Mouse (Mus musculus) layer of hippocampus, adult 9-10 months (tissue): ENCODE data around the gene Zdhhc18.

Experiments
- DNase-seq: peaks from one replicate; pipeline ENCODE4 v3.0.0; 2022; ENCODE audit warnings: low spot score

Zdhhc18 gene

GRCm38 (mm10) chr4:133630326-133630920 lies 19.5 kb downstream of the Zdhhc18 start:
- no peak for DNase-seq

- DNase-seq, result no peak
Observed at GRCm38 (mm10) chr4:133629191-133629590, 20.8 kb downstream of the Zdhhc18 start.

DNA sequence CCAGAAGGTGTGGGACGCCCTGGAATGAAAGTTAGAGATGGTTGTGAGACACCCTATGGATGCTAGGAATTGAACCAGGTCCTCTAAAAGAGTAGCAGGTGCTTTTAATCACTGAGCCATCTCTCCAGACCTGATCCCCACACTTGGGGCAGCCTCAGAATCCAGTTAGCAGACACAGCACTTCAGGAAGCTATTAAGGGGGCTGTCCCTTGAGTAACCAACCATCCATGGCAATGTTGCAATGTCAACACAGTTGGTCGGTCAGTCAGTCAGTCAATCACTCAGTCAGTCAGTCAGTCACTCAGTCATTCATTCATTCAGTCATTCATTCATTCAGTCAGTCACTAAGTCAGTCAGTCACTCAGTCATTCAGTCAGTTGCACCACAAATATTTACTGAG lies 21.4 kb downstream of the Zdhhc18 start:
- DNase-seq, result no peak

GRCm38 (mm10) chr4:133627039-133627438 lies 22.9 kb downstream of the Zdhhc18 start:
- no peak for DNase-seq

DNA sequence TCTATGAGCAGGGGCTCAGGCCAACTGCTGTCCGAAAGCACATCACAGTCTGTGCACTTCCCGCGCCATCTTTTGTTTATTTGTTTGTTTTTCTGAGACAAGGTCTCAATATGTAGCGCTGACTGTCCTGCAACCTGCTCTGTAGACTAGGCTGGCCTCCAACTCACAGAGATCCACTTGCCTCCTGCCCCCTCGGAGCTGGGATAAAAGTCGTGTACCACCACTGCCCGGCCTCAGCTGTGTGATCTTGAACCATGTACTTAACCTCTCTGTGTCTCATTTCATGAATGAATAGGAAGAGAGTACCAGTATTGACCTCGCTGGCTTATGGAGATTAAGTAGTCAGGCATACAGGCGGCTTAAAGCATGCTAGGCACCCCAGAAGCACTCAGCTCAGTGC lies 23.3 kb downstream of the Zdhhc18 start:
- no peak for DNase-seq

DNA sequence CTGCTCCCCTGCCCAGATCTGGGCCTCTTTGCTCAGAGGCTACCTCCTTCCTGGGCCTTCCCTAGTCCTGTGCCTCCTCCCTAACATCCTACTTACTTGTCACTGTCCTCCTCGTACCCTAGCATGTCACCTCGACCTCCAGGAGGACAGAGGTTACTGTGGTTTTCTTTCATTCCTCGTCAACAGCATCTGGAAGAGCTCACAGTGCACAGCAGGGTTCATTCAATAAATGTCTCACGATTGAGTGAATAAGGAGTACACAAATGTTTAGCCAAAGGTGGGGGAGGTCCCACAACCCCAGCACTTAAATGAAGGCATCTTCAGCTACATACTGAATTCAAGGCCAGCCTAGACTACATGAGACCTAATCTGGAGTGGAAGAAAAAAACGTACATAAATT lies 23.7 kb downstream of the Zdhhc18 start:
- no peak for DNase-seq

GRCm38 (mm10) chr4:133625621-133626071 lies 24.3 kb downstream of the Zdhhc18 start:
- no peak for DNase-seq

GRCm38 (mm10) chr4:133624830-133625229 lies 25.1 kb downstream of the Zdhhc18 start:
- DNase-seq, result no peak

DNA sequence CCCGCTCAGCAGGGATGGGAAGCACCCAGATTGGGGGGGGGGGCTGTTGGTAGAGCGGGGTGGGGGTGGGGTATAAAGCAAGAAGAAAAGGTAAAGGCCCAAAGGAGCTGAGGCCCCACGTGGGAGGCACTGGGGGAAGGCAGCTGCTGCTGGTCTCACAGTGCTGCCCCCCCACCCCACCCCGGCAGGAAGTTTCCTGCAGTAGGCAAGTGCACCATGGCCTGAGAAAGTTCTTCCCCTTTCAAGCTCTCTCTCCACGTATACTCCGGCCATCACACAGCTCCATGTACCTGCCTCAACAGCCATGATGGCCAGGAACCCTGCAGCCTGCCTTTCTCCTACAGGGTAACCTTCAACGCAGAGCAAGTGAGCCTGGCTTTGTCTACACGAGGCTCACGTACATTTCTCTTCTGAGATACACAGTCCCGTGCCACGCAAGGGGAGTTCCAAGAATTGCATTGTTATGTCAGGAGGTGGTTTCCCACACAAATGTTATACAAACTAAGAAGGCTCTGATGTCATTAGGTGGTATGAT lies 27.7 kb downstream of the Zdhhc18 start:
- no peak for DNase-seq

GRCm38 (mm10) chr4:133620668-133621067 lies 29.3 kb downstream of the Zdhhc18 start:
- no peak for DNase-seq

DNA sequence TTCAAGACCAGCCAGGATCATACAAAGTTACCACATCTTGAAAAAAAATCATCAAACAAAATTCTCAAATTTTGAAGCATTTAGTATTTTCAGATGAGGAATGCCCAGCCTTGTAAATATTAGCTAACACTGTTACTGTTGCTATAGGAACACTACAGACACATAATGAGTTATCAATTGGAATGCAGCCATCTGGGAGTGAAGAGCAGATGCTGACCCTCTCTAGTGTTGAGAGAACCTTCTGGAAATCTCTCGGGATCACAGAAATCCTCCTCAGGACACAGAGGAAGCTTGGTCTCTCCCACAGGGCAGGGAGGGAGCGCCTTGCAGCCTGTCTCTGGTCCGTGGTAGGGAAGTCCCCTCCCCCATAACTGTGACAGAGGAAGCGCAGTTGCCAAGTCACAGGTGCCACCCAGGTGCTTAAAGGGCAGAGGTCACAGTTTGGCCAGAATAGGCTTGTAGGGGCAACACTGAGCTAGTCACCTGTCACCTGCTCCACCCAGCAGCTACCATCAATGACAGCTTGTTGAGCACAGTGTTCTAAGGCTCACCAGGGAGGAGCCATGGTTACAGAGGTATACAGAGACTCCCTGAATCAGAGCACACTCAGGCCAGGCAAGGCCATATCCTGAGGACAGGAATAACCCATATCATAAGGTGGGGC lies 30.3 kb downstream of the Zdhhc18 start:
- DNase-seq, result no peak

- DNase-seq, result no peak
Observed at GRCm38 (mm10) chr4:133617936-133618335, 32.0 kb downstream of the Zdhhc18 start.

- DNase-seq, result no peak
Observed at GRCm38 (mm10) chr4:133615416-133615815, 34.5 kb downstream of the Zdhhc18 start.

GRCm38 (mm10) chr4:133614274-133614761 lies 35.6 kb downstream of the Zdhhc18 start:
- no peak for DNase-seq

DNA sequence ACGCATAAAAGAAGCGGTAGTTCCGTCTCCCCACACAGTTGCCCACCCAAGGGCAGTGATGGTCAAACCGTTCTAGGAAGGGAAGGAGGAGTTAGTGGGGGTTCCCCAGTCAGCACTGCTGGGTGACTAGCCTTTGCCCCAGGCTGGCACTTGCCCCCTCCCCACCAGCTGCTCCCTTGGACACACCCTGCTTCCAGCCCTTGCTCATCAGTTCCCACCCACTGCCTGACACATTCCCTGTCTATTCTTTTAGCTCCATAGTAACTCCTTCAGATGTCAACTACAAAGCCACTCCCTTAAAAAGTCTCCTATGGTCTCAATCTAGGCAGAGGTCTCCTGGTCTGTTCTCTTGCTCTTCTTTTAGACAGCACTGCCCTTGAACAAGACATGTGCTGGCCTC lies 36.1 kb downstream of the Zdhhc18 start:
- DNase-seq, result no peak

DNA sequence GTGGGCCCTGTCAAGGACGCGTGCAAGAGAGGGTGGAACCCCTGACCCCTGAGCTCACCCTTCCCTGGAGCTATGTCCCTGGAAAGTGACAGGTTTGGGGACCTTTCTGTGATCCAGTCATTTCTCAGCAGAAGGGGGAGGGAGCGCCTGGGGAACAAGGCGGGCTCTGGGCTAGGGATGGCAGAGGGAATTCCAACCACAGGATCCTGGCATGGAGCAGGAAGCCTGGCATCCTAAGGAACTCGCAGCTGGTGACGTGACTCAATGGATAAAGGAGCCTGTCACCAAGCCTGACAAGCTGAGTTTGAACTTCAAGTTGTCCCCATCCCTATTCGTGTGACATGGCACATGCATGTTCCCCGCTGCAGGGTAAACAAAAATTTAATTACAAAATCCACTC lies 36.9 kb downstream of the Zdhhc18 start:
- DNase-seq, result no peak

GRCm38 (mm10) chr4:133612416-133612815 lies 37.5 kb downstream of the Zdhhc18 start:
- no peak for DNase-seq

- DNase-seq, result no peak
Observed at GRCm38 (mm10) chr4:133611815-133612214, 38.1 kb downstream of the Zdhhc18 start.

- DNase-seq, result peak; percentile 45
Observed at GRCm38 (mm10) chr4:133609719-133610118, 40.2 kb downstream of the Zdhhc18 start.

DNA sequence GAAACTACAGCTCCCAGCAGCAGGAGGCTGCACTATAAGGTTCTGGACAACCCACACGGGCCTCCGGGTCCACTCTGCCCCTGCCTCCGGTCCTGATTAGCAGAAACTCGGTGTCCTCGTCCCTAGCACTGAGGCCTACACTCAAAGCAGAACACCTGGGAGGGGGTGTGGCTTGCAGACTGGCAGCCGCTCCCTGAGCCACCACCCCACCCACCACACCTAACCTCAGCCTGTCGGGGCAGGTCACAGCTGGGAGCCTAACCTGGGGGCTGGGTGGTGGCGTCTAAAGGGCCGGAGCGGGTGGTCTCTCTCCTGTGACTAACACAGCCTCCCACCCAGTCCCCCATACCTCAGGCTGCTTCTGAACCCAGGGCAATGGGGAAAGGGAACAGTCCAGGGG lies 42.7 kb downstream of the Zdhhc18 start:
- DNase-seq, result no peak

GRCm38 (mm10) chr4:133605330-133605729 lies 44.6 kb downstream of the Zdhhc18 start:
- DNase-seq, result no peak

DNA sequence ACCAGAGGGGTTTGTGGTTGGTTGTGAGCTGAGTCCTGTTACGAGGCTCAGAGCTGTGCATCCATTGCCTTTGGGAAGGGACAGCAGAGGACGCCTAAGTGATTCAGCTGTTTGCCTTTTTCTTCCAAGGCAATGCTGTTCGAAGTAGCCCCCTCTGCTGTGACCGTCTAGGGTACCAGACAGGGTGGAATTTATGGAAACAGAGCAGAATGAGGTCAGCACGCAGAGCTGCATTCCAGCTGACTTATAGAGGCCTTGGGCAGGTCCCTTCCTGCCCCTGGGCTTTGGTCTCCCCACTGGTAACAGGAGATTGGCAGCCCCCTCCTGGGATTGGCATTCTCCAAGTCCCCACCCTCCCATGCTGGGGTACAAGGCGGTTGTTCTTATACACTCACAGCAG lies 45.1 kb downstream of the Zdhhc18 start:
- no peak for DNase-seq

DNA sequence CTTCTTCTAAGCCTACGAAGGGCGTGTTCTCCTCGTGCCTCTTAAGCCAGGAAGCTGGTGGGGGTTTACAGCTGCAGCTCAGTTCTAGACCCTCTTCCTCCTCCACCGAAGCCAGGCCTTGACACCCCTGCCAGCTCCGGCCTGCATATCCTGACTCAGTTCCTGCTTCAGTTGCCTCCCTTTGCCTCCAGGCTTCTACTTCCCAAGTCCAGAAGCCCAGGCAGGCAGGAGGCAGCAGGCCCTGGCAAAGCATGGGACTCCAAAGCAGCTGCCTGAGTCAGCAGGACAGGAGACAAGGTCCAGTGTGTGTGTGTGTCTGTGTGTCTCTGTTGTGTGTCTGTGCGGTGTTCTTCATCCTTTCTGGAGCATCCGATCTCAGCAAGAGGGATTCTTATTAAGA lies 45.8 kb downstream of the Zdhhc18 start:
- DNase-seq, result no peak

DNA sequence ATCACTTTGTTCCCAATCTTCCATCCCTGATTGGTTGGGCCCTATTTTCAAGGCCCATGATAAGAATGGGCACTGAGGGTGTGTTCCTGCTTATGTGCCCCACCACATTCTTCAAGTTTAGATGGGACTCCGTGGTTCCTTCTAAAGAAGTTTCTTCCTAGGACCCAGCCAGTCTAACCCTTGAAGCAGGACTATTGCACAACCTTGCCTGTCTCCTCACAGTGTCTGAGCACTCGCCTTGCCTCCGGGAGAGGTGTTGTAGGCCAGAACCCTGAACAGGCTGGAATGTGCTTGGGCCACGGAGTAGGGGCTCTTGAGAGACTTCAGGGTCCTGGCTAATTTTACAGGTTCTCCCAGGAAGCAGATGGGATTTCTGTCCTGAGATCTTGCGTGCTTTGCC lies 46.9 kb downstream of the Zdhhc18 start:
- no peak for DNase-seq
